Mouse (Mus musculus): Measurements from ENCODE around the gene Gabrg3.
"Not testable (repeated sequence)": the region's sequence is repeated elsewhere in the genome, so short reads cannot be mapped to it uniquely, and the experiment has no call there.

The Gabrg3 gene

GRCm38 (mm10) chr7:57312018-57312417 is 75.0 kb downstream of the Gabrg3 start:
- DNase-seq (ENCODE audit: low spot score in 2 of 2), result no peak

DNA sequence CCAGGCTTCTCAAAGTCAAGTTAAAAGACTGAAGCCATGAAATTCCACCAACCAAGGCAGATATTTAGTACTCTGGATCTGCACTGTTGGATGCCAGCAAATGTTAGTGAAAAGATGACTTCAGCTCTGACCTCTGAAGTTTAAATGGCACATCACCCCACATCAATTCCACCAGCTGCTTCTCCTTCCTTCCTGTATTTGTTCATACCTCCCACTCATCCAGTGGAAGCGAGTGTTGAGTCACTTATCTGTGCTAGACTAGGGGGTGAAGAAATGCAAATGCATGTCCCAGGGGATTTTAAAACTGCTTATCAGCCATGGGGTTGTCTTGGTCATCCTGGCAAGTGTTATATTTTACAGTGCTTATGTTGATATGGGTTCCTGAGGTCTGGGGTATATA is 79.7 kb downstream of the Gabrg3 start:
- DNase-seq (ENCODE audit: low spot score in 2 of 2), result no peak

GRCm38 (mm10) chr7:57296639-57297038 is 90.3 kb downstream of the Gabrg3 start:
- DNase-seq (ENCODE audit: low spot score in 2 of 2), result no peak

- no peak for DNase-seq (ENCODE audit: low spot score in 2 of 2)
Measured at GRCm38 (mm10) chr7:57294127-57294526, 92.9 kb downstream of the Gabrg3 start.

DNA sequence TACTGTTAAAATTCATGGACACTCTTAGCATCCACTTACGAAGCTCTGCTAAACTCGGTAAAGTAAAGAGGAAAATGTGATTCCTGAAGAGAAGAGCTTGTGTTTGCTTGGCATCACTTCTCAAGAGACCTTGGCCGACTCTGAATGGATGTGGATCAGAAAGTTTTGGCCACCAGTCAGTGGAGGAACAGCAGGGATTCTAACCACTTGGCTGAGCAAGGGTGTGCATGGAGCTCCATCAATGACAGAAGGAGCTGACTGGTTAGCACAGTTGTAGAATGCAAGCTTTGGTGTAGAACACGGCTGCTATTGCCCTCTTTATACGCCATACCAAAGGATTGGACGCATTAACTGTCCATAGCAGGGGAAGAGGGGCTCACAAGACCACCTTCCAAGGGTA is 93.4 kb downstream of the Gabrg3 start:
- DNase-seq (ENCODE audit: low spot score in 2 of 2), result no peak

- no peak for DNase-seq (ENCODE audit: low spot score in 2 of 2)
Measured at GRCm38 (mm10) chr7:57283186-57283585, 103.8 kb downstream of the Gabrg3 start.

GRCm38 (mm10) chr7:57278841-57279240 is 108.1 kb downstream of the Gabrg3 start:
- DNase-seq (ENCODE audit: low spot score in 2 of 2), result no peak

DNA sequence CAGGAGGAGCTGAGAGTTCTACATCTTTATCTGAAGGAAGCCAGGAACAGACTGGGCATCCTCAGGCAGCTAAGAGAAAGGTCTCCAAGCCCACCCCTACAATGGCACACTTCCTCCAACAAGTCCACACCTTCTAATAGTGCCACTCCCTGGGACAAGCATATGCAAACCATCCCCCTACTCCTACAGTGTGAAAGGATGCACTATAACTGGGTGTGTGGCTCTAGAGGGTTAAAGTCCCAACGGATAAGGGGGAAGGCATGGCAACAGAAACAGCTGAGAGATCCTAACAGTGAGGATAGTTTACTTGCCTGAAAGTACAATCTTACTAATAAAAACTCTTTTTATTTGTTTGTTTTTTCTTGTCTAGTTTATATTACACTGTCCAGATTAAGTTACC is 126.8 kb downstream of the Gabrg3 start:
- no peak for DNase-seq (ENCODE audit: low spot score in 2 of 2)

DNA sequence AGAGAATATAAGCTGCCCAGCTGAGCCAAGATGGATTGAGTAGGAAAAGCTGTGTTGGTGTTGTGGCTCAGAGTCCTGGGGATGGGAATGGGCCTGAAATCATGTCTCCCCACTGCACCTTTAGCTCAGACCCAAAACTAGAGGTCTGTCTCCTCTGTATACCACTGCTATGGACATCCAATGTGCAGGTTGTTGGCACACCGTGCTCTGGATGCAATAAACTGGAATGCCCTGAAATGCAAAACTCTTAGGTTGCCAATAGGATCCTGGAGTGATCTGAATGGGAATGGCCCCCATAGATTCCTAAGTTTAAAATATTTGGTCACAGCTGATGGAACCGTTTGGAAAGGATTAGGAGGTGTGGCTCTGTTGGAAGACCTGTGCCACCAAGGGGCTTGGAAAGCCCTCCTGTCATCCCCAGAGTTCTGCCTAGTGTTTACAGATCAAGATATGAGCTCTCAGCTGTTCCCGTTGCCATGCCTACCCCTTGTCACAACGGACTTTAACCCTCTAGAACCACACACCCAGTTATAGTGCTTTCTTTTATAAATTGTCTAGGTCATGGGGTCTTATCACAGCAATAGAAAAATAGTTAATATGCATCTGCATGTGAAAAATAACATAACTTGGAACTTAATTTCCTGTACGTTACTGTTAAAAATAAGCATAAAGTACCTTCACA is 128.0 kb downstream of the Gabrg3 start:
- DNase-seq (ENCODE audit: low spot score in 2 of 2), result no peak

DNA sequence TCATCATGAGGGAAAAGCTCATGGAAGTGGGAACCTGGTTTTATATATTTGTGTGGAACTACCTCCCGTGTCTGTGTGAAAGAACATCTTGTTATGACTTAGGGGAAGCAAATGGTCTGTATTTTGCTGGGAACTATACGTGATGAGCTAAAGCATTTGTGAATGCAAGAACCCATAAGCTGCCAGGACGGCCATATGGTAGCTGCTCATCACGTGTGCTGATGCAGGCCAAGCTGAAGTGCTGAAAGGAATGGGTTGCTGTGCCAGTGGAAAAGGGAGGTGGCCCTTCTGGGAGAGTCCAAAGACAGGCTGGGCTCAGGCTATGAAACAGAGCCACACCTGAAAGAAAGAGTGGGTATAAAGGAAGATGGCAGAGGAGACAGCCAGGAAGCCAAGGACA is 143.0 kb downstream of the Gabrg3 start:
- DNase-seq (ENCODE audit: low spot score in 2 of 2), result no peak

GRCm38 (mm10) chr7:57214119-57214518 is 172.9 kb downstream of the Gabrg3 start:
- DNase-seq (ENCODE audit: low spot score in 2 of 2), result no peak

- DNase-seq (ENCODE audit: low spot score in 2 of 2), result no peak
Measured at GRCm38 (mm10) chr7:57186015-57186414, 201.0 kb downstream of the Gabrg3 start.

- DNase-seq (ENCODE audit: low spot score in 2 of 2), result not testable (repeated sequence)
Measured at GRCm38 (mm10) chr7:57175891-57176545, 211.0 kb downstream of the Gabrg3 start.

GRCm38 (mm10) chr7:57166931-57167330 is 220.1 kb downstream of the Gabrg3 start:
- no peak for DNase-seq (ENCODE audit: low spot score in 2 of 2)

DNA sequence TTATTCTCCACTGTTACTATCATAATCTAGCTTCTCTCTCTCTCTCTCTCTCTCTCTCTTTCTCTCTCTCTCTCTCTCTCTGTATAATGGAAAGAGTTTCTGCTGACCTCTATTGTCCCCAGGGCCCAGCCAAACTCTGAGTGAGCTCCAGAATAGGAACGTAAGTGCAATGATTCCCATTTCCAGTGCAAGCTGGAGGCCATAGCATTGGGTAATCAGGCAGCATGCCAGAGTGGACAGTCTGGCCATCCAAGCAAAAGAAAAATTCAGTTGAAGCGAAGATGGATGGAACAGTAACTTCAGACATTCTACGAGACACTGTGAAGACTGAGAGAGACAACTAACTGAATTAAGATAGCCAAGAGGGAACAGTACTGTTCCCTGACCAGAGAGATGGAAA is 228.8 kb downstream of the Gabrg3 start:
- DNase-seq (ENCODE audit: low spot score in 2 of 2), result no peak

DNA sequence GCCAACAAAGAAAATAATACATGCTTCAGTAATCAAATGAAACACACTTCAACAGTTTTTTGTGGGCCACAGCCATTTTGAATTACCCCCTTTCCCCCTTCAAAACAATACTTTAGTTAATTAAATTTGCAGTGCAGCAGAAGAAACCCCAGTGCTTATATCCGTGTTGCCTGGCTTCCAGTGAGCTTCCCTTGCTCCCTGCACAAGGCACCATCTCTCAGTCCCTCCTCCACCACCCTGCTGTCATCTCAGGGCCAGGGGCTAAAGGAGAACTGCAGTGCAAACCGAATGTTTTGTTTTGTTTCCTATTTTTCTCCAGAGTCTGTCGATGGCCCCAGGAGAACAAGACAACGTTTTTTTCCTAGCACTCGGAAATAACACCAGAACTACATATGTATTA is 233.2 kb downstream of the Gabrg3 start:
- DNase-seq (ENCODE audit: low spot score in 2 of 2), result no peak

DNA sequence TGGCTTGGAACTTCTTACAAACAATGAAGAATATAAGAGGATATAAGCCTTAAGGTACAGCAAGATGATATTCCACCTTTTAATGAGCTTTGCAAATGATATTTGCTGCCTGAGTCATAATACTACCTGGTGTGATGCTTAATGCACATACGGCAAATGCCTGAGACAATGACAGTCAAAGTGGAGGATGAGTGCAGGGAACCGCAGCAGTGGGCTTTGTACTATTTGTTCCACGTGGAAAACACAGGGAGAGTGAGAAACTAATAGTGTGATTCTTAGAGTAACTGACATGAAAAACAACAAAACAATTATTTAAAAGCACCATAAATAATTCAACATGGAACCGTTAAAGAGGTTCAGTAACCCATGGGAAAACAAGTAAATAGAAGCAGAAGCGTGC is 236.2 kb downstream of the Gabrg3 start:
- DNase-seq (ENCODE audit: low spot score in 2 of 2), result no peak

GRCm38 (mm10) chr7:57138072-57138704 is 248.8 kb downstream of the Gabrg3 start:
- no peak for DNase-seq (ENCODE audit: low spot score in 2 of 2)

DNA sequence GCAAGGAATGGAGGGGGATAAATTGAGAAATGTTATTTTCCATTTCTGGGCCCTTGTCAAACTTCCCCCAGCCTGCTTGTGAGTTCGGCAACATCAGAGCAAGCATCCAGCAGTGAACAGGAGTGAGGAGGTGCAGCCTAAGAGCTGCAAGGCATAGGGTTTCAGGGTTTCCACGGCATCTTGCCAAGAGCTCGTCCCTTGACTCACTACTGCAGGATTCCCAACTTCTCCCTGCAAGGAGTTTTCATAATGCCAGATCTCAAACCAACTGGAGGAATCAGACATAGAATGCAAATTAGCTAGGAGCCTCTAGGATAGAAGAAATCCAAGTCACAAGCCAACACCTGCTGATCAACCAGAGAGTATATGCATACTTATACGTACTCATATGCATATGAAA is 254.0 kb downstream of the Gabrg3 start:
- DNase-seq (ENCODE audit: low spot score in 2 of 2), result no peak

- no peak for DNase-seq (ENCODE audit: low spot score in 2 of 2)
Measured at GRCm38 (mm10) chr7:57132471-57132870, 254.5 kb downstream of the Gabrg3 start.

DNA sequence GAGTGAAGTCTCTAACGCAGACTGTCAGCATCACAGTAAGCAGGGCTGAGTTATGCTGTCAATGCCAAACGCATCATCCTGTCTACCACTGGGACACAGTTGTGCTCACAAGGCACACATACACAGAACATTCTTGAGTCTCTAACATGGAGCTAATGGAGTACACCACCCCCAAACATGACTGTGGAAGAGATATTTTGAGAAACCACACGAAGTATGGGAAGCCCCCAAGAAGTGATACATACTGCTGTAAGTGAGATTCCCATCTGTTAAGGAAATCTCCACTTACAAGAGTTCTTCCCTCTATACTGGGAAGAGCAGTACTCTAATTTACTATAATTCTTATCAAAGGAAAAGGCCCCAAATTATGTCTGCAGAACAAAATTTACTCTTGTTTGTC is 286.9 kb downstream of the Gabrg3 start:
- no peak for DNase-seq (ENCODE audit: low spot score in 2 of 2)

DNA sequence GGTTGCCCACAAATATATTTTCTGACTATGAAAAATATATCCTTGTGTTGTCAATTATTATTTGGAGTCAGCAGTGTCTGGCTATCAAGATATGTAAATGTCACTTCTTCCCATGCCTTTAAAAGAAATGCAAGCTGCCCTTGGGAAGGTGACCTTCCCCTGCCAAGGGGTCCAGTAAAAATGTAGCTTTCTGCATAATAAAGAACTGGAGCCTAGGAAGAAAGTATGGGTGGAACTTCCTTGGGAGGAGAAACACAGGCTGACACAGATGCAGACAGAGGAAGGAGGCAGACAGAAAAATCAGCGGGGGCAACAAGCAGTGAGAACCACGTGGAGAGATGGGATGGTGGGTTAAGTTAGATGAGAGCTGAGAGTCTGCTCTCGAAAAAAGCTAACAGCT is 304.9 kb downstream of the Gabrg3 start:
- DNase-seq (ENCODE audit: low spot score in 2 of 2), result no peak

- no peak for DNase-seq (ENCODE audit: low spot score in 2 of 2)
Measured at GRCm38 (mm10) chr7:57071435-57072160, 315.4 kb downstream of the Gabrg3 start.
